Comparison of ENCODE assay signal across 9 mouse cellular contexts in the genomic region with DNA sequence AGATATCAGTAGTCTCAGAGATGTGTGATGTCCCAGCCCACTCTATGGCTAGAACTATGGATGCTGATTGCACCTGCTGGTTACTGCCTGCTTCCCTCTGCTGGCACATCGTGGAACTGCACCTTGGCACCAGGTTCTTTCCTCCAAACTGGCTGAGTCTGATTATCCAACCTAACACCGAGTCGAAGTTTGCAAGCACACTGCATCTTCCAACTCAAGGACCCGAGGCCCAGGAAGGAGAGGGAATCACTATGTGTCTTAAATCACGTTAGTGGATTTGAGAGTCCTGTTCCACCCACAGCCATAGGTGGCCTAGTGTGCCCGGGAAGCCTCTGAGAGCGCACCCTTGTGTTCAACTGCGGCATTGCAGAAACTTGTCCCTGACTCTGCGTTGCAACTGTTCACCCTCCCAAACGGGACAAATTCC. TPM values are rescaled to one million over a fixed set of nuclear protein-coding genes. Genes with fewer than 3 reads are reported as not detected.
DNase-seq lines count a peak whose midpoint lies in the region; TF ChIP-seq lines count a peak whose summit lies in the region.
"Had no signal": no experiment of that assay in that cellular context is flagged by ENCODE, and none has a peak within 500 bp of the region (broad histone marks: within the 10 kb centered on the region; RNA-seq: fewer than 3 reads in every experiment).

No protein-coding gene starts in this region.

- H3K4me3 ChIP-seq in ES-E14 (ENCODE audit: insufficient read depth in 1 of 2, low read depth in 1 of 2, low read length in 2 of 2, poor library complexity in 1 of 2, severe bottlenecking in 1 of 2), result peak overlapping the region in 1 of 2 experiments; percentile 65; a peak in 1 of 4 replicates
- H3K4me3 ChIP-seq in embryonic facial prominence, embryonic 10.5 days, result 0 out of 2 replicates have a peak overlapping the region, but pooled peaks have one; percentile 3
- H3K4me3 ChIP-seq: lung, embryonic 15.5 days had no signal

- intact Hi-C loops in heart, postnatal 10 days (cut with DNase I), result loop anchor here (2.0 kb wide), 1 partner anchor 65 kb away; no protein-coding TSS in a partner anchor

- no peak overlapping the region for H3K27ac ChIP-seq in ES-E14 (ENCODE audit: insufficient read depth, low read depth, low read length, poor library complexity, severe bottlenecking)
- H3K27ac ChIP-seq in embryonic facial prominence, embryonic 10.5 days (replicated peaks), result no peak overlapping the region
- H3K27ac ChIP-seq: lung, embryonic 15.5 days had no signal

- peaks cover 0 to 2% of the 10 kb centered on the region in 2 experiments; a peak in 1 of 4 replicates for H3K4me1 ChIP-seq in ES-E14 (ENCODE audit: control insufficient read depth in 2 of 2, insufficient read depth in 2 of 2, low read length in 2 of 2, poor library complexity in 1 of 2)
- peaks cover 9% of the 10 kb centered on the region for H3K4me1 ChIP-seq in embryonic facial prominence, embryonic 10.5 days

- 13% methylated on average over 10 of the region's 10 CpGs for WGBS in embryonic facial prominence, embryonic 10.5 days

- H3K9me3 ChIP-seq in ES-E14 (ENCODE audit: control insufficient read depth, insufficient read depth, low read depth, low read length), result no peaks in the 10 kb centered on the region
- no peaks in the 10 kb centered on the region for H3K9me3 ChIP-seq in embryonic facial prominence, embryonic 10.5 days
- H3K9me3 ChIP-seq: lung, embryonic 15.5 days had no signal

- H3K27me3 ChIP-seq in embryonic facial prominence, embryonic 10.5 days (replicated peaks; ENCODE audit: low read depth, poor library complexity, severe bottlenecking), result no peaks in the 10 kb centered on the region
- H3K27me3 ChIP-seq: lung, embryonic 15.5 days had no signal

- in situ Hi-C loops in ES-E14 (cut with MboI; ENCODE audit: low sequenced_read_pairs in 2 of 2, unreplicated experiment in 2 of 2), result no loop called here

- peak overlapping the region; percentile 27; the same call in 1 of the 2 replicates for H3K9ac ChIP-seq in ES-E14 (ENCODE audit: insufficient read depth, low read depth, low read length, poor library complexity, severe bottlenecking)
- H3K9ac ChIP-seq: lung, embryonic 15.5 days had no signal

- H3K36me3 ChIP-seq in ES-E14 (ENCODE audit: control insufficient read depth, insufficient read depth, low read length, poor library complexity, severe bottlenecking), result no peaks in the 10 kb centered on the region
- no peaks in the 10 kb centered on the region for H3K36me3 ChIP-seq in embryonic facial prominence, embryonic 10.5 days (replicated peaks)
- H3K36me3 ChIP-seq: lung, embryonic 15.5 days had no signal

- peak; percentile 80 for DNase-seq in ES-E14 (ENCODE audit: low read depth, low spot score)
- DNase-seq in adrenal gland, postnatal 25 days, result peak; percentile 83
- DNase-seq in embryonic facial prominence, embryonic 10.5 days (ENCODE audit: low spot score), result peak; percentile 80
- peak; percentile 81 to 90 for DNase-seq in heart, postnatal 10 days
- peak; percentile 60 to 88 for DNase-seq in layer of hippocampus, adult 18-20 months (ENCODE audit: low spot score in 2 of 2)
- DNase-seq in lung, postnatal 10 days, result peak; percentile 89
- DNase-seq in right cerebral cortex, adult 2 months (ENCODE audit: low spot score in 2 of 2), result peak; percentile 81 to 83
- DNase-seq in urinary bladder, postnatal 14 days (ENCODE audit: low spot score), result peak; percentile 84

TF ChIP-seq in ES-E14, 5 proteins besides CTCF, POLR2A, EP300 and RAD21:
- TF ChIP-seq HCFC1 (IDR thresholded peaks at IDR 0.05; ENCODE audit: borderline replicate concordance, insufficient read depth, low read length) (no peak; the same call in 1 of the 2 replicates), ZNF384 (IDR thresholded peaks at IDR 0.05; ENCODE audit: low read depth, low read length) (no peak), MAFK (IDR thresholded peaks at IDR 0.05; ENCODE audit: insufficient read depth, low read depth, low read length) (no peak), ZC3H11A (IDR thresholded peaks at IDR 0.05; ENCODE audit: borderline replicate concordance, low read depth, low read length) (0 out of 2 replicates have a peak, but pooled peaks have one; percentile 1), CHD2 (IDR thresholded peaks at IDR 0.05; ENCODE audit: low read depth, low read length) (no peak)

RNA-seq across cellular contexts. Expression of gene Pomgnt2, which starts 17.3 kb away (rescaled TPM):
- total RNA-seq in ES-E14 (2012; rRNA removed), result 12.9 and 21.6 TPM in 2 replicates
- total RNA-seq in adrenal gland, postnatal 25 days (2021), result 16.3 and 21.3 TPM in 2 replicates
- polyA plus RNA-seq in embryonic facial prominence, embryonic 10.5 days (2016; fragmentation: Nextera tagmentation; extraction: Ambion mirVana), result 13.5 and 13.9 TPM in 2 replicates
- 1 to 10 TPM; 7.1 to 7.6 TPM for total RNA-seq in heart, postnatal 10 days (2021)
- total RNA-seq in layer of hippocampus, adult 18-20 months (2021), result 10 to 100 TPM; 45.4 to 45.5 TPM
